Mouse (Mus musculus) kidney, postnatal 0 days (tissue): ENCODE measurements at regions not wholly inside any gene's neighbourhood (a gene's known extent, or its start where the extent isn't known, plus 50 kb on each side); places are given as distances from the start of the nearest gene placed in this dataset.

Experiments used
- ATAC-seq: fragments of 200-750 bp; cut with Nextera tagmentation; replicated peaks from 2 replicates; pipeline ENCODE4 v1.8.0; 2017; ENCODE audit warnings: low read depth, moderate number of reproducible peaks, moderate TSS enrichment, moderate library complexity; ENCODE audit not compliant: low FRiP score
- DNase-seq: peaks from one replicate; pipeline ENCODE4 v3.0.0-alpha.2; 2016; ENCODE audit warnings: low spot score
- H3K27ac ChIP-seq: fragments of 300-500 bp; sonication (generic); 2 replicates; pipeline ENCODE4 v1.5.1; 2014; ENCODE audit warnings: mild to moderate bottlenecking
- H3K27me3 ChIP-seq: fragments of 300-500 bp; sonication (generic); 2 replicates; pipeline ENCODE4 v1.6.1; 2014; ENCODE audit warnings: low read length, mixed read lengths; ENCODE audit not compliant: insufficient read depth
- H3K36me3 ChIP-seq: fragments of 300-500 bp; sonication (generic); 2 replicates; pipeline ENCODE4 v1.6.1; 2014; ENCODE audit warnings: low read length, mixed read lengths; ENCODE audit not compliant: insufficient read depth
- H3K4me1 ChIP-seq: fragments of 300-500 bp; sonication (generic); replicated peaks from 2 replicates; pipeline ENCODE4 v1.6.1; 2014; ENCODE audit warnings: antibody characterized with exemption, low read length, mixed read lengths; ENCODE audit not compliant: insufficient read depth
- H3K4me2 ChIP-seq: fragments of 300-500 bp; sonication (generic); 2 replicates; pipeline ENCODE4 v1.6.1; 2014; ENCODE audit warnings: mild to moderate bottlenecking, low read length, moderate library complexity, mixed read lengths
- H3K4me3 ChIP-seq: fragments of 300-500 bp; sonication (generic); replicated peaks from 2 replicates; pipeline ENCODE4 v1.5.1; 2014; ENCODE audit warnings: low read depth, low read length
- H3K9ac ChIP-seq: fragments of 300-500 bp; sonication (generic); 2 replicates; pipeline ENCODE4 v1.6.1; 2014; ENCODE audit warnings: low read depth, low read length
- H3K9me3 ChIP-seq: fragments of 300-500 bp; sonication (generic); replicated peaks from 2 replicates; pipeline ENCODE4 v1.6.1; 2016; ENCODE audit warnings: low read length, inconsistent platforms, mixed read lengths
- CTCF ChIP-seq: IDR thresholded peaks from 2 replicates; pipeline ENCODE4 v1.5.1; 2016; ENCODE audit warnings: antibody characterized with exemption, low read depth, mild to moderate bottlenecking, moderate library complexity
- WGBS: fragments of 180-500 bp; shearing (Covaris S2); extraction: QIAGEN DNeasy Blood & Tissue Kit; methylation state at CpG from one replicate; pipeline ENCODE4 v1.1.7; 2014; 5-methylcytosine and 5-hydroxymethylcytosine counted together

GRCm38 (mm10) chr1:77201321-77201917 is 313.5 kb downstream of the Epha4 start:
- H3K9ac ChIP-seq = no peak overlapping the region
- TF ChIP-seq CTCF = no peak
- H3K4me3 ChIP-seq = no peak overlapping the region

GRCm38 (mm10) chr1:77202948-77203347 is 311.9 kb downstream of the Epha4 start:
- Histone ChIP-seq H3K27ac (no peak overlapping the region), H3K4me2 (no peak overlapping the region), H3K27me3 (no peaks in the 10 kb centered on the region), H3K36me3 (no peaks in the 10 kb centered on the region), H3K9me3 (no peaks in the 10 kb centered on the region), H3K4me1 (no peaks in the 10 kb centered on the region; the same call in 1 of the 2 replicates), H3K4me3 (no peak overlapping the region), H3K9ac (no peak overlapping the region)
- ATAC-seq = no peak
- peak; percentile 31 for DNase-seq
- 38% methylated on average over 4 of the region's 4 CpGs for WGBS
- no peak for TF ChIP-seq CTCF

More at GRCm38 (mm10) chr1:77201321-77201917, 313.5 kb downstream of the Epha4 start:
- Histone ChIP-seq H3K27ac (no peak overlapping the region), H3K36me3 (no peaks in the 10 kb centered on the region), H3K9me3 (no peaks in the 10 kb centered on the region), H3K27me3 (no peaks in the 10 kb centered on the region), H3K4me1 (no peaks in the 10 kb centered on the region; the same call in 1 of the 2 replicates), H3K4me2 (no peak overlapping the region)
- 76% methylated on average over 3 of the region's 3 CpGs for WGBS
- ATAC-seq (no peak), DNase-seq (no peak)

GRCm38 (mm10) chr1:77206535-77206934 is 308.4 kb downstream of the Epha4 start:
- no peaks in the 10 kb centered on the region for H3K9me3 ChIP-seq
- no peaks in the 10 kb centered on the region; the same call in 1 of the 2 replicates for H3K4me1 ChIP-seq
- no peak for TF ChIP-seq CTCF
- H3K4me2 ChIP-seq = no peak overlapping the region
- no peaks in the 10 kb centered on the region for H3K36me3 ChIP-seq
- H3K4me3 ChIP-seq = no peak overlapping the region
- 72% methylated on average over 1 of the region's 1 CpGs for WGBS
- no peak; the same call in 1 of the 2 replicates for ATAC-seq
- DNase-seq = peak; percentile 37
- H3K9ac ChIP-seq = no peak overlapping the region
- no peak overlapping the region for H3K27ac ChIP-seq
- H3K27me3 ChIP-seq = no peaks in the 10 kb centered on the region

GRCm38 (mm10) chr1:77209395-77209794 is 305.5 kb downstream of the Epha4 start:
- H3K4me1 ChIP-seq = no peaks in the 10 kb centered on the region
- ATAC-seq (no peak), DNase-seq (no peak)
- no peak overlapping the region for H3K27ac ChIP-seq
- H3K9ac ChIP-seq = no peak overlapping the region
- no peaks in the 10 kb centered on the region for H3K9me3 ChIP-seq
- no peak overlapping the region for H3K4me2 ChIP-seq
- WGBS = 89% methylated on average over 3 of the region's 3 CpGs
- H3K4me3 ChIP-seq = no peak overlapping the region
- no peaks in the 10 kb centered on the region for H3K36me3 ChIP-seq
- no peak for TF ChIP-seq CTCF
- no peaks in the 10 kb centered on the region for H3K27me3 ChIP-seq

- Histone ChIP-seq H3K27me3 (no peaks in the 10 kb centered on the region), H3K9me3 (no peaks in the 10 kb centered on the region), H3K36me3 (no peaks in the 10 kb centered on the region), H3K4me2 (peak overlapping the region; percentile 30; the same call in 1 of the 2 replicates), H3K27ac (no peak overlapping the region), H3K4me1 (no peaks in the 10 kb centered on the region), H3K9ac (no peak overlapping the region), H3K4me3 (no peak overlapping the region)
- 27% methylated on average over 8 of the region's 8 CpGs for WGBS
- ATAC-seq (no peak), DNase-seq (peak; percentile 37)
- TF ChIP-seq CTCF = no peak
These were observed 301.3 kb downstream of the Epha4 start for GRCm38 (mm10) chr1:77213462-77214098.

GRCm38 (mm10) chr1:77219488-77220321 is 295.2 kb downstream of the Epha4 start:
- no peak overlapping the region for H3K4me3 ChIP-seq
- H3K27ac ChIP-seq = no peak overlapping the region
- H3K9me3 ChIP-seq = no peaks in the 10 kb centered on the region
- no peaks in the 10 kb centered on the region for H3K4me1 ChIP-seq
- no peaks in the 10 kb centered on the region for H3K36me3 ChIP-seq
- no peaks in the 10 kb centered on the region for H3K27me3 ChIP-seq
- 77% methylated on average over 3 of the region's 3 CpGs for WGBS
- no peak for TF ChIP-seq CTCF
- H3K4me2 ChIP-seq = no peak overlapping the region
- ATAC-seq (no peak), DNase-seq (no peak)
- no peak overlapping the region for H3K9ac ChIP-seq
